Mouse (Mus musculus) midbrain, postnatal 0 days (tissue): ENCODE measurements around the gene Epm2aip1. TPM values are rescaled to one million over a fixed set of nuclear protein-coding genes. Genes with fewer than 3 reads are reported as not detected.

Experiments
- ATAC-seq: fragments of 200-750 bp; cut with Nextera tagmentation; 2 replicates; pipeline ENCODE4 v1.8.0; 2017; ENCODE audit warnings: moderate number of reproducible peaks, mild to moderate bottlenecking, moderate TSS enrichment, moderate library complexity; ENCODE audit not compliant: low FRiP score
- DNase-seq: peaks from one replicate; pipeline ENCODE4 v3.0.0-alpha.2; 2015; ENCODE audit warnings: low spot score
- H3K27ac ChIP-seq: fragments of 300-500 bp; sonication (generic); 2 replicates; pipeline ENCODE4 v1.5.1; 2014; ENCODE audit warnings: low read depth, mild to moderate bottlenecking, low read length, mixed read lengths
- H3K27me3 ChIP-seq: fragments of 300-500 bp; sonication (generic); 2 replicates; pipeline ENCODE4 v1.6.1; 2014; ENCODE audit warnings: low read length, control low read depth, mixed read lengths; ENCODE audit not compliant: insufficient read depth
- H3K36me3 ChIP-seq: fragments of 300-500 bp; sonication (generic); 2 replicates; pipeline ENCODE4 v1.6.1; 2014; ENCODE audit warnings: low read length, control low read depth, mixed read lengths; ENCODE audit not compliant: insufficient read depth
- H3K4me1 ChIP-seq: fragments of 300-500 bp; sonication (generic); 2 replicates; pipeline ENCODE4 v1.6.1; 2014; ENCODE audit warnings: mild to moderate bottlenecking, control low read depth, antibody characterized with exemption, low read length, mixed read lengths; ENCODE audit not compliant: insufficient read depth
- H3K4me2 ChIP-seq: fragments of 300-500 bp; sonication (generic); 2 replicates; pipeline ENCODE4 v1.6.1; 2014; ENCODE audit warnings: low read depth, mild to moderate bottlenecking, low read length, mixed read lengths; ENCODE audit not compliant: poor library complexity, severe bottlenecking
- H3K4me3 ChIP-seq: fragments of 300-500 bp; sonication (generic); 2 replicates; pipeline ENCODE4 v1.5.1; 2014; ENCODE audit warnings: low read depth, mild to moderate bottlenecking, low read length, moderate library complexity
- H3K9ac ChIP-seq: fragments of 300-500 bp; sonication (generic); replicated peaks from 2 replicates; pipeline ENCODE4 v1.6.1; 2014; ENCODE audit warnings: mild to moderate bottlenecking, low read length, moderate library complexity, mixed read lengths; ENCODE audit not compliant: poor library complexity, severe bottlenecking
- H3K9me3 ChIP-seq: fragments of 300-500 bp; sonication (generic); 2 replicates; pipeline ENCODE4 v1.6.1; 2016; ENCODE audit warnings: low read length, control low read depth
- CTCF ChIP-seq: IDR thresholded peaks from 2 replicates; pipeline ENCODE4 v1.5.1; 2016; ENCODE audit warnings: antibody characterized with exemption, mild to moderate bottlenecking
- WGBS: fragments of 180-500 bp; shearing (Covaris S2); extraction: QIAGEN DNeasy Blood & Tissue Kit; methylation state at CpG from one replicate; pipeline ENCODE4 v1.1.7; 2014; 5-methylcytosine and 5-hydroxymethylcytosine counted together
- polyA plus RNA-seq: library from polyadenylated mRNA; unstranded; fragments of >200 nt; fragmentation: Nextera tagmentation; extraction: Ambion mirVana; gene quantifications from 2 replicates; pipeline ENCODE4 v1.2.1, GENCODE M21; 2015
- total RNA-seq: library from RNA; depleted of rRNA; stranded (reverse); fragments of >200 nt; gene quantifications from 2 replicates; pipeline ENCODE4 v1.2.3, GENCODE M21; 2014; rRNA removed

The Epm2aip1 gene
- total and polyA plus RNA-seq, 2 experiments from 2014 or later = 46.6 to 95.1 TPM

DNA sequence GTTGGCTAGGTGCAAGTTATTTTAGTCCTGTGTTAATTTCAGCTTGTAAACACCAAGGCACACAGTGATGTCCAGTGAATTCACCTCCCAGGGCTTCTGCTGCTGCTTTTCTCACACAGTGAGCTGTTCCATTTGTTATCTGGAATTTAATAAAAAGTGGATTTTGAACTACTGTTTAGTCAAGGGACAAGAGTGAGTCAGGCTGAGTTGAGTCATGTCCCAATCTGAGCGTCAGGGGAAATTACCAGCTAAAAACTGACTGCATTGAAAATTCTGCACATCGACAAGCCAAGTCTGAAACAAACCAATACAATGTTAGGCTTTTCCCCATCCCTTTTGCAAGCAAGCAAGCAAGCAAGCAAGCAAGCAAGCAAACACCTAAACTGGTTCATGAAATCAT lies 53.2 kb downstream of the Epm2aip1 start:
- no peak overlapping the region for H3K9ac ChIP-seq

More for the DNA sequence above, 53.2 kb downstream of the Epm2aip1 start:
- ATAC-seq (no peak), DNase-seq (no peak)
- Histone ChIP-seq H3K36me3 (no peaks in the 10 kb centered on the region), H3K4me2 (no peak overlapping the region), H3K4me1 (no peaks in the 10 kb centered on the region), H3K27me3 (no peaks in the 10 kb centered on the region), H3K9me3 (no peaks in the 10 kb centered on the region), H3K27ac (no peak overlapping the region), H3K4me3 (no peak overlapping the region)
- TF ChIP-seq CTCF = no peak
- 81% methylated on average over 2 of the region's 2 CpGs for WGBS

Other genes with a start within 250 kb of the Epm2aip1 start
- 0.82 and 0.85 TPM in 2 replicates for gene Ccrl2, start 214.4 kb upstream of the Epm2aip1 start, total RNA-seq
- 1.1 and 1.2 TPM in 2 replicates for gene Ccrl2, start 214.4 kb upstream of the Epm2aip1 start, polyA plus RNA-seq
- 23.7 and 32.7 TPM in 2 replicates for gene Lrrfip2, start 154.3 kb upstream of the Epm2aip1 start, total RNA-seq
- 42.2 and 44.0 TPM in 2 replicates for gene Lrrfip2, start 154.3 kb upstream of the Epm2aip1 start, polyA plus RNA-seq
- gene Mlh1, start 138 bp upstream of the Epm2aip1 start, total RNA-seq = 12.6 and 19.6 TPM in 2 replicates
- 20.4 and 20.6 TPM in 2 replicates for gene Mlh1, start 138 bp upstream of the Epm2aip1 start, polyA plus RNA-seq
- gene Trank1, start 39.8 kb downstream of the Epm2aip1 start, total RNA-seq = 55.7 and 103 TPM in 2 replicates
- gene Trank1, start 39.8 kb downstream of the Epm2aip1 start, polyA plus RNA-seq = 17.6 and 21.9 TPM in 2 replicates
- 10.5 and 10.7 TPM in 2 replicates for gene Dclk3, start 167.2 kb downstream of the Epm2aip1 start, total RNA-seq
- 6.5 and 7.4 TPM in 2 replicates for gene Dclk3, start 167.2 kb downstream of the Epm2aip1 start, polyA plus RNA-seq